Mouse (Mus musculus): ENCODE results near the gene Spesp1.

DNA sequence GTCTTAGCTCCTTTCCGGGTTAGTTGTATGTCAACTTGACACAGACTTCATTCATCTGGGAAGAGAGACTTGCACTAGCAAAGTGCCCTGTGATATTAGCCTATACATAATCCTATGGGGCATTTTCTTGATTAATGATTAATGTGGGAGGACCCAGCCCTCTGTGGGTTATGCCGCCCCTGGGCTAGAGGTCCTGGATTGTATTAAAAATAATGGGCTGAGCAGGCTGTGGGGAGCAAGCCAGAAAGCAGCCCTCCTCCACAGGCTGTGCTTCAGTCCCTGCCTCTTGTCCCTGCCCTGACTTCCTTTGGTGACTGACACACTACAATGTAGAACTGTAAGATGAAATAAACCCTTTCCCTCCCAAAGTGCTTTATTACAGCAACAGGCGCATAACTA is 37.4 kb downstream of the Spesp1 start:
- TF ChIP-seq POLR2A (IDR thresholded peaks at IDR 0.05; ENCODE audit: insufficient read length, low read depth): no peak
- TF ChIP-seq POLR2AphosphoS2 (IDR thresholded peaks at IDR 0.05; ENCODE audit: insufficient read length, low read depth): no peak
- no peak for TF ChIP-seq TCF12 (IDR thresholded peaks at IDR 0.05; ENCODE audit: insufficient read depth, poor library complexity, severe bottlenecking)
- no peak for TF ChIP-seq MYOG (IDR thresholded peaks at IDR 0.05; ENCODE audit: control insufficient read depth in 1 of 3, insufficient read depth in 1 of 3, insufficient read length in 2 of 3, low read depth in 2 of 3)
- TF ChIP-seq E2F4 (IDR thresholded peaks at IDR 0.05; ENCODE audit: insufficient read depth): no peak
- no peak for TF ChIP-seq TCF3 (IDR thresholded peaks at IDR 0.05; ENCODE audit: insufficient read length, low read depth)
- TF ChIP-seq MYOD1 (IDR thresholded peaks at IDR 0.05; ENCODE audit: control insufficient read depth in 1 of 3, insufficient read length in 2 of 3, low read depth in 2 of 3): no peak
- TF ChIP-seq MAX (IDR thresholded peaks at IDR 0.05; ENCODE audit: low read depth): no peak
- no peak for TF ChIP-seq CEBPB (IDR thresholded peaks at IDR 0.05; ENCODE audit: insufficient read depth, poor library complexity, severe bottlenecking)
- no peak for TF ChIP-seq USF1 (IDR thresholded peaks at IDR 0.05; ENCODE audit: low read depth)
- no peak for TF ChIP-seq SRF (IDR thresholded peaks at IDR 0.05; ENCODE audit: control insufficient read depth, insufficient read length, low read depth)
- TF ChIP-seq REST (IDR thresholded peaks at IDR 0.05; ENCODE audit: insufficient read depth, insufficient read length): no peak

Data from myocyte (in vitro differentiated cells).